Mouse (Mus musculus) bone marrow macrophage, adult 2 months (primary cell): Measurements from ENCODE around the gene Fam122a.

ENCODE experiments used
- CTCF ChIP-seq: IDR thresholded peaks from 2 replicates; pipeline ENCODE4 v1.5.1; 2012; ENCODE audit warnings: low read depth, mild to moderate bottlenecking, low read length, moderate library complexity
- POLR2A ChIP-seq: IDR thresholded peaks from 2 replicates; pipeline ENCODE4 v1.6.1; 2012; ENCODE audit warnings: mild to moderate bottlenecking, low read depth, low read length, borderline replicate concordance

- TF ChIP-seq POLR2A (no peak), CTCF (no peak)
Observed at GRCm38 (mm10) chr19:24452441-24452898, 24.7 kb downstream of the Fam122a start.
